Mouse (Mus musculus) lung, postnatal 0 days (tissue): ENCODE measurements around the gene Rgs16.

Source experiments
- CTCF ChIP-seq: IDR thresholded peaks from 2 replicates; pipeline ENCODE4 v1.5.1; 2016; ENCODE audit warnings: antibody characterized with exemption, mild to moderate bottlenecking
- EP300 ChIP-seq: IDR thresholded peaks from 2 replicates; pipeline ENCODE4 v1.6.1; 2016; ENCODE audit warnings: antibody characterized with exemption, mild to moderate bottlenecking, control low read depth

DNA sequence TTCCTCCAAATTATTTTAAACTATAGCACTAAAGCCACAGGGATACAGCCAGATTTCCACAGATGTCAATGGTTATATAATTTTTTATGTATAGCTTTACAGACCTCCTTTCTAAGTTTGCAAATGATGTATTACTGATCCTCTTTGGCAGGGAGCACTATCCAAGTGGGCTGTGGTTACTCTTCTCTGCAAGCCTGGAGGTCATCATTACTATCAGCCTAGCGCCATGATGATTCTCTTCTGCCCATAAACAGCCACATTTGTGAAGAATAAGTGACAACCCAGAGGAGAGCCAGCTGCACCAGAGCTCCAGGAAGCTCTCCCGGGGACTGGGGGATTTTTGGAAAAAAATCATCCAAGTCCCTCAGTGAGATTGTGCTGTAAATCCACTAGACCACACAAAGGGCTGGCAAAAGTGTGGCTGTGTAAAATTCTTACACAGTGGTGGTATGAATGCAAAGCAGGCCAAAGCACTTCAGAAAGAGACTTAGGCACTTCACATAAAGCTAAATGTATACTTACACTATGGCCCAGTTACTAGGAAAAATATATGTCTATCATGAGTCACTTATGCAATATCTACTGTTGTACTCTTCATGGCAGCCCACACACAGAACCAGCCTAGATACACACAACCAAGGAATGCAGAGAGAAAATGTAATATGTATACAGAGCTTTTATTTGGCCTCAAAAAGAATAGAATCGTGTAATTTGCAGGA, 28.4 kb upstream of the Rgs16 start:
- TF ChIP-seq CTCF (no peak), EP300 (no peak)
